Mouse (Mus musculus) bone marrow macrophage, adult 2 months (primary cell): Measurements from ENCODE around the gene Abcg1. TPM values are rescaled to one million over a fixed set of nuclear protein-coding genes. Genes with fewer than 3 reads are reported as not detected.

Experiments used
- H3K27ac ChIP-seq: 2 replicates; pipeline ENCODE4 v1.5.1; 2012; ENCODE audit warnings: low read depth, low read length; ENCODE audit not compliant: insufficient read depth
- H3K4me1 ChIP-seq: 2 replicates; pipeline ENCODE4 v1.6.1; 2012; ENCODE audit warnings: low read length; ENCODE audit not compliant: control insufficient read depth, insufficient read depth
- H3K4me3 ChIP-seq: 2 replicates; pipeline ENCODE4 v1.5.1; 2012; ENCODE audit warnings: mild to moderate bottlenecking, low read length, moderate library complexity; ENCODE audit not compliant: insufficient read depth
- CTCF ChIP-seq: IDR thresholded peaks from 2 replicates; pipeline ENCODE4 v1.5.1; 2012; ENCODE audit warnings: low read depth, mild to moderate bottlenecking, low read length, moderate library complexity
- POLR2A ChIP-seq: IDR thresholded peaks from 2 replicates; pipeline ENCODE4 v1.6.1; 2012; ENCODE audit warnings: mild to moderate bottlenecking, low read depth, low read length, borderline replicate concordance
- polyA plus RNA-seq: library from polyadenylated mRNA; stranded (reverse); fragments of >200 nt; gene quantifications from 2 replicates; pipeline ENCODE4 v1.2.4, GENCODE M21; 2012; ENCODE audit not compliant: missing spikeins, insufficient read depth, insufficient read length

Abcg1 gene
- polyA plus RNA-seq, result 56.3 and 61.5 TPM in 2 replicates

DNA sequence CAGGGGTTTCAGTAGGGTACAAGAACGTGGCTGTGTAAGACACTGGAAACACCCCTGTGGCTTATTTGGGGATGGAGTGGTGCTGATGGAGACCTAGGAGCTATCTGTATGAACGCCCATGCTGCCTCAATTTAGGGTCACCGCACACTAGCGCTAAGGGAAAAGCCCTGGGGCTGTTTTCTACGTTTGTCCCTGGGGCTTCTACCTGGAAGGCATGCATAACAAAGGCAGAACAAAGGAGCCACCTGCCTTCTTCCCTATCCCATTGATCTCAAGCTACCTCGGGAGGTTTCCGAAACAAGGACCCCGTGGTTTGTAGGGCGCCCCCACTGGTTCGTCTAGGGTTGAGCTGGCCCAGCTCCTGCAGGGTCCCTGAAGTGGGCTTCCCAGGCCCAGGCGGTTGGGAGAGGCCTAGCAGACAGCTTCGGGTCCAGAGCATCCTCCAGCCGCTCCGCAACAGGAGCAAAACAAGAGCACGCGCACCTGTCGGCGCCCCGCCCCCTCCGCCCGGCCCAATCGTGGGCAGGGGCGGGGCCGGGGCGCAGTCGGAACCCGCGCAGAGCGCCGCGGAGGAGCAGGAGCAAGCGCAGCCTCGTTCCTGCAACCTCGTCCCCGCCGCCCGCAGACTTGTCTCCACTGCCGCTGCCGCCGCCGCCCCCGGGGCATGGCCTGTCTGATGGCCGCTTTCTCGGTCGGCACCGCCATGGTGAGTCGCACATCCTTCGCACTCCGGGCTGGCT is at the start of gene Abcg1:
TSS of gene Abcg1 (plus strand) at position 525 of the 740 bp plus-strand sequence.
- TF ChIP-seq POLR2A (no peak), CTCF (no peak)
- peak within 1 kb of the TSS; percentile 94 for H3K27ac ChIP-seq
- peaks cover 25% of the 10 kb centered on the region for H3K4me1 ChIP-seq
- peak within 1 kb of the TSS; percentile 97 for H3K4me3 ChIP-seq

DNA sequence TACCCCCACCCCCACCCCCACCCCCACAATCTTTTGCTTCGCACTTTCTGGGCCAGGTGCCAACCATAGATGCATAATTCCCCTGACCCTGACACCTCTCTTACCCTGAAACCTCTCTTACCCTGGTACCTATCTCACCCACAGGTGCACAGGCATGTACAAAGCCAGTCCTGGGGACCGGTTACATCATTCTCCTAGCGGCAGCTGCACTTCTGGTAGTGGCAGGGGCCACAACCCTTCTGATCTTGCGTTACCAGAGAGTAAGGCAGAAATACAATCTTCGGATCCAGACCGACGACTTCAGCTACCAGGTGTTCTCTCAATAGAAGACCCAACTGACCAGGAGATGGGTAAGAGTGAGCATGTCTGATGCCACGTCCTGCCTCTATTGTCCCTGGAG is 49.1 kb upstream of the Abcg1 start:
- TF ChIP-seq CTCF (no peak), POLR2A (no peak)
- H3K27ac ChIP-seq, result no peak overlapping the region
- peaks cover 30% of the 10 kb centered on the region for H3K4me1 ChIP-seq
- no peak overlapping the region for H3K4me3 ChIP-seq

DNA sequence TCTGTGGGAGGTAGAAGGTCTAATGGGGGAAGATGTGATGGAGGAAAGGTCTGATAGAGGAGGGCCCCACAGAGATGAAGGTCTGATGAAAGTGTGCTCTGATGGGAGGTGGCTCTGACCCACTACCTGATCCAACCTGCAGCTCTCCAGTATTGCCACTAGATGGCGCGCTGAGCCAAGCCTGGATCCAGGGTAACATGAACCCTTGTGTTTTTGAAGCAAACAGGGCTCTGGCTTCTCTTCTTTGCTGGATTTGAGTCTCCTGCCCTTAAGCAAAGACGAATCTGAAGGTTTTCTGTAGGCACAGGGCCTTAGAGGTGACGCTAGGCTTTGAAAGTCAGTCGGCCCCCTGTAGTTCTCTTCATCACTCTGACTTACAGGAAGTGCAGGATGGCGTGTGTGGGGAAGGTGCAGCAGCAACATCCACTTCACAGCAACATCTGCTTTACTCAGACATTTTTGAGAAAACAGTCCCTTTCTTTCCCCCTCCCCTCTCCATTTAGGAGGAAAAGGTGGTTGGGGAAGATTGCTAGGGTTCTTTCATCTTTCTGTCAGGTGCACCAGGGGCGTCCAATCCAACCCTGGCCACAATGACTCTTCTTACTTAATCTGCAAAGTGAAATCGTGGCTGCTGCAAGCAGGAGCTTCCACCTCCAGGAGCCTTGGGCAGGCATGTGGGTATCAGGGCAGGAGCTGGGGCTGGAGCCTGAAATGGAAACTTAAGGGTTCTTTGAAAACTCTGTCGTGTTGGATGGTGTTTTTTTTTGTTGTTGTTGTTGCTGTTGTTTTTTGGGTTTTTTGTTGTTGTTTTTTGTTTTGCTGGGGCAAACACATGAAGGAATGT is 45.7 kb upstream of the Abcg1 start:
- no peak overlapping the region for H3K4me3 ChIP-seq
- H3K27ac ChIP-seq, result no peak overlapping the region

DNA sequence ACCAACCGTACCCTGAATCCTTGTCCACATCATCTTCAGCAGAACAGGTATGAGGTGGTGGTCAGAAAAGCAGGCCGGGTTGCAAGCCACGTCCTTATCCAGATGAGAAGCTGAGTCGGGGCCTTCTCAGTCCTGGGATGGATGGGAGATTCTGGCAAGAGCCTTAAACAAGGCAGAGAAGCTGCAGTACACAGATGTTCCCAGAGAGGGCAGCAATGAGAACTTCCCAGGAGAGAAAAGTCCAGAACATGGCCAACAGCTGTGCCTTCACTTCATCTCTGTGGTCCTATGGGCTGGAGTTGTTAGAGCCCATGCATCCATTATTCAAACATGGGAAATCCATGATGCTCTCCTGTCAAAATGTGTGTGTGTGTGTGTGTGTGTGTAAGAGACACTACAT is 39.2 kb upstream of the Abcg1 start:
- Histone ChIP-seq H3K4me1 (peaks cover 25% of the 10 kb centered on the region), H3K27ac (no peak overlapping the region), H3K4me3 (no peak overlapping the region)
- TF ChIP-seq CTCF (peak; percentile 58), POLR2A (no peak)

More for the DNA sequence above, 45.7 kb upstream of the Abcg1 start:
- H3K4me1 ChIP-seq, result peaks cover 4% of the 10 kb centered on the region
- TF ChIP-seq POLR2A, result no peak
- peak; percentile 98 for TF ChIP-seq CTCF

DNA sequence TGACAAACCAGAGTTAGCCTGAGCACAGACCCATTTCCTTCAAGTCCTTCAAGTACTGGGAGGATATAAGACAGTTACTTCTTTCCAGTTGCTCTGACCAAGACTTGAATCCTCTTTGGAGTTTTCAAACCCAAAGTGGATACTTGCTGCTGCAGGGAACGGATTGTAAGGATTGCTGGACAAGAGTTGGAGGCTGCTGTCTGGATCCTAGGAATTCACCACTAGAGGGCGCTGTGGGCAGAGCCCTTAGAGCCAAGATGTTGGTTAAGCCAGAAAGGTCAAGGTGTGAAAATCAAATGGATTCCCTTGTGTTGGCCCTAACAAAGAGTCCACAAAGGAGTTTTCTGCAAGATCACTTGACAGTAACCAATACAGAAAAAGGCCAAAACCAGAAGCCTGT is 38.0 kb upstream of the Abcg1 start:
- no peak overlapping the region for H3K4me3 ChIP-seq
- H3K4me1 ChIP-seq, result peaks cover 30% of the 10 kb centered on the region
- TF ChIP-seq CTCF (peak; percentile 88), POLR2A (no peak)
- H3K27ac ChIP-seq, result no peak overlapping the region

DNA sequence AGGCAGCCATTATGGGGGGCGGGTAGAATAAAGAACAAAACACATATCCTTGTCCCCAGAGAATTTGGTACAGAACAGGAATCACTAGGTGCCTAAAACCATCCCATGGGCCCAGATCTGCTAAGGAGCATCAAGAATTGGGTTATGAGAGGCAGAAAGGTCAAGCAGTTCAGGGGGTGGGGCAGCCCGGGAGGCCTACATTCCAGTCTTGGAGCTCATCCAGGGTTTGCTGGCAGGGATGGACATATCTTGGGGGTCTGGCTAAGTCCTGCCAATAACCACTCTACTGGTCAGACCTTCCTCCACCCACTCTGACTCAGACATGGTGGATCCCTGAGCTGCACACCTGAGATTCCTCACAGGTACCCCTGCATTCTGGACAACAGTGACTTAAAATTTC is 37.4 kb upstream of the Abcg1 start:
- no peak overlapping the region for H3K4me3 ChIP-seq
- 0 out of 2 replicates have a peak overlapping the region, but pooled peaks have one; percentile 10 for H3K27ac ChIP-seq
- TF ChIP-seq POLR2A, result no peak
- no peak for TF ChIP-seq CTCF
- peaks cover 33% of the 10 kb centered on the region for H3K4me1 ChIP-seq

DNA sequence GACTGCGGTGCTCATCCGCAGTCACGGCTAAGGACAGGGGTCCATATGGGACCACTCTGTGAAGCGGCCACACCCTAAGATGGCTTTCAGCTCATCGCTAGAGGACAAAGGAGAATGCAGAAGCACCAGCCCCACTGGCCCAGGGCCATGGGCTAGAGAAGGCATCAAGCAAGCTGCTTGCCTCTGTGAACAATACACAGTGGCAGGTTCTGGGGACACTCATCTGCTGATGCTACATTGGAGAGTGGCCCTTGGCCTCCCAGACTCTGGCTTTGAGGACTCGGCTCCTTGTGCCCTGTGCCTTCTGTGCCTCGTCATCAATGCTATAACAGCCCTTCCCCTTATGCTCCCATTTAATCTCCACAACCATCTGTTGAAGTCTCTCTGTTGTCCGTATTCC is 36.2 kb upstream of the Abcg1 start:
- TF ChIP-seq POLR2A, result no peak
- TF ChIP-seq CTCF, result no peak
- Histone ChIP-seq H3K4me1 (peaks cover 33% of the 10 kb centered on the region), H3K27ac (peak overlapping the region; percentile 10), H3K4me3 (no peak overlapping the region)

DNA sequence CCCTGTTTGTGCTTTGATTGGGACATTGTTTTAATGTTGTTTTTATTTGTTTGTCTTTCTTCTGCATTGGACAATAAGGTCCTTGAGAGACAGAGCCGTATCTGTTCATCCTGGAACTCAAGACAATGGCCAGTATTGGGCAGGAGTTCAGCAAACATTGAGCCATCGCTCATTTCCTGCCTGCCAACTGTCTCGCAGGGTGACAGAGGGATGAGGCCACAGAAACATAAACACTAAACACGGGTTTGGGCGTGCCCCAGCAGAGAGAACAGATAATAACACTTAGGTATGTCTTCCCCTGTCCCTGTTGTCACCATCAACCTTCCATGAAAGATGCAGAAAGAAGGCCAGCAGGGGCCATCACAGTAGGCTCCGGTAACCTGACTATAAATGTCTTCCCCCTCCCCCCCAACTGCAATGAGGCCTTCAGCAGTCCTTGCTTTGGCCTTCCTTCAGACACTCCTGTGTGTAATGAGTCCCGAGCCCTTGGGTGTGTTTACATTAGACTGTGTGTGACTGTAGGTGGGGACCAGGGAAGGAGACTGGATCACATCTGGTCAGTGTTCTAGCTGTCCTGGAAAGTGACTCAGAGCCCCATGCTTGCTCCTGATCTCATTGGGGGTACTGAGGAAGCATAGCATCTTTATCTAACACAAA is 33.2 kb upstream of the Abcg1 start:
- peaks cover 29% of the 10 kb centered on the region for H3K4me1 ChIP-seq
- no peak overlapping the region for H3K27ac ChIP-seq
- TF ChIP-seq CTCF (no peak), POLR2A (no peak)
- no peak overlapping the region for H3K4me3 ChIP-seq

DNA sequence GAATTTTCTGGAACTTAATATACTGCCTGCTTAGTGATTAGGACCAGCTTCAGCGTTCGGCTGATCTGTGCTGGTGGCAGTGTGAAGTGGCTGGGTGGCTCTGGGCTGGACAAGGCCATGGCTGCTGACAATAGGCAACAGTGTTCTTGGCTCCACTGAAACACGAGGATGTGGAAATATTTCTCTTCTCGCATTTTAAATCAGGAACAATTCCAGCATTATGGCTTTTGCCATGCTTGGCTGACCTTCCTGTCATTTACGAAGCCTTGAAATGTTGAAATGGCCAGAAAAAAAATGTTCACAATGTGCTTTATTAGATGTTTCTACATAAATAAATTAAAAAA is 32.7 kb upstream of the Abcg1 start:
- H3K27ac ChIP-seq, result no peak overlapping the region
- H3K4me3 ChIP-seq, result no peak overlapping the region
- TF ChIP-seq POLR2A, result no peak
- no peak for TF ChIP-seq CTCF
- H3K4me1 ChIP-seq, result peaks cover 26% of the 10 kb centered on the region

DNA sequence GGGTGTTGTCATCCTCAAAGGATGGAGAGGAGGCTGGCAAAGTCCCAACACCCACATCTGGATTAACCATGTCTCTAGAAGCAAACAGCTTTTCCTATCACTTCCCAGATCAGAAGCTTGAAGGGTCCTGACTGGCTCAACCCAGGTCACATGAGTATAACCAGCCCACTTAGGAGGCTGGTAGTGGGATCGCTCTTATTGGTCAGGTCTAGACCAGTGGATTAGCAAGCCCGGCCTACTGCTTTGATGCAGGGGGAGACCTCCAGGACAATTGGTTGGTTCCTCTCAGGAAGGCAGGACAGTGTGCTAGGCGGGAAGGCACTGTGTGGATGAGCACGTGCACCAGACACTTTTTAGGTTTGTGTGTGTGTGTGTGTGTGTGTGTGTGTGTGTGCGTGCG is 30.5 kb upstream of the Abcg1 start:
- no peak overlapping the region for H3K4me3 ChIP-seq
- no peak for TF ChIP-seq POLR2A
- TF ChIP-seq CTCF, result no peak
- peaks cover 8% of the 10 kb centered on the region for H3K4me1 ChIP-seq
- no peak overlapping the region for H3K27ac ChIP-seq
